9 mouse cellular contexts compared by ENCODE assay signal in genomic region chr5:143048232-143049012, GRCm38 (mm10).
DNase-seq lines count a peak whose midpoint lies in the region; ATAC-seq lines count a peak whose summit lies in the region.
"Had no signal": no experiment of that assay in that cellular context is flagged by ENCODE, and none has a peak within 500 bp of the region (broad histone marks: within the 10 kb centered on the region; RNA-seq: fewer than 3 reads in every experiment).

No protein-coding gene starts in this region.

- peak; percentile 72 for DNase-seq in layer of hippocampus, adult 9-11 months
- no peak for DNase-seq in layer of hippocampus, adult 9-10 months (ENCODE audit: low spot score)
- no peak for DNase-seq in retina, postnatal 1 day
- no peak for DNase-seq in right cerebral cortex, postnatal 14 days
- no peak for DNase-seq in spleen, postnatal 4 days (ENCODE audit: low spot score in 2 of 2)

- H3K27me3 ChIP-seq in hindbrain, embryonic 15.5 days, result no peaks in the 10 kb centered on the region
- H3K27me3 ChIP-seq: limb, embryonic 12.5 days had no signal

- H3K4me1 ChIP-seq in brown adipose tissue, adult 24 weeks (ENCODE audit: control insufficient read depth, insufficient read depth, insufficient read length, low read length), result peaks cover 24% of the 10 kb centered on the region
- H3K4me1 ChIP-seq in hindbrain, embryonic 15.5 days (replicated peaks), result peaks cover 31% of the 10 kb centered on the region

- H3K36me3 ChIP-seq in hindbrain, embryonic 15.5 days, result no peaks in the 10 kb centered on the region

- peak; percentile 73; the same call in 1 of the 2 replicates for ATAC-seq in hindbrain, embryonic 15.5 days (ENCODE audit: low FRiP score, low read depth)
- peak; percentile 67 for ATAC-seq in monocyte, adult 5-6 weeks (replicated peaks; ENCODE audit: insufficient number of reproducible peaks, low FRiP score, low TSS enrichment, poor library complexity, severe bottlenecking)

- H3K27ac ChIP-seq in brown adipose tissue, adult 24 weeks (replicated peaks; ENCODE audit: low read depth, low read length), result peak overlapping the region; percentile 36
- peak overlapping the region; percentile 81 for H3K27ac ChIP-seq in hindbrain, embryonic 15.5 days (replicated peaks)
- H3K27ac ChIP-seq: limb, embryonic 12.5 days had no signal

- H3K9ac ChIP-seq in hindbrain, embryonic 15.5 days, result 0 out of 2 replicates have a peak overlapping the region, but pooled peaks have one; percentile 17
- H3K9ac ChIP-seq: limb, embryonic 12.5 days had no signal

- H3K4me2 ChIP-seq in hindbrain, embryonic 15.5 days, result no peak overlapping the region
- H3K4me2 ChIP-seq: limb, embryonic 12.5 days had no signal

- H3K9me3 ChIP-seq in hindbrain, embryonic 15.5 days, result no peaks in the 10 kb centered on the region
- H3K9me3 ChIP-seq: limb, embryonic 12.5 days had no signal

- H3K4me3 ChIP-seq in brown adipose tissue, adult 24 weeks (ENCODE audit: insufficient read depth, low read depth, low read length), result no peak overlapping the region
- H3K4me3 ChIP-seq in hindbrain, embryonic 15.5 days, result no peak overlapping the region
- H3K4me3 ChIP-seq: limb, embryonic 12.5 days had no signal
